Mouse (Mus musculus) neutrophil, adult 5-6 weeks (primary cell): Measurements from ENCODE around the gene Crlf1. TPM values are rescaled to one million over a fixed set of nuclear protein-coding genes. Genes with fewer than 3 reads are reported as not detected.

Experiments
- ATAC-seq: fragments of 151-379, 151-347 bp; 2 replicates; pipeline ENCODE4 v1.8.0; 2017; ENCODE audit warnings: mild to moderate bottlenecking, moderate TSS enrichment; ENCODE audit not compliant: insufficient number of reproducible peaks, poor library complexity, low FRiP score, severe bottlenecking; ENCODE audit errors: extremely low read depth
- total RNA-seq: library from RNA; stranded (forward); fragments of 200-1000 nt; gene quantifications from 2 replicates; pipeline ENCODE4 v1.2.3, GENCODE M21; 2017

Gene Crlf1
- total RNA-seq: not detected in 2 replicates

GRCm38 (mm10) chr8:70492664-70493640, at the start of gene Crlf1:
TSS of gene Crlf1 (plus strand) at chr8:70493158.
- ATAC-seq: no peak

GRCm38 (mm10) chr8:70443326-70443725, 49.6 kb upstream of the Crlf1 start:
- ATAC-seq: no peak

GRCm38 (mm10) chr8:70445988-70446387, 47.0 kb upstream of the Crlf1 start:
- ATAC-seq: no peak

- ATAC-seq: no peak
Observed at GRCm38 (mm10) chr8:70447639-70448420, 45.1 kb upstream of the Crlf1 start.

- no peak for ATAC-seq
Observed at GRCm38 (mm10) chr8:70452196-70452966, 40.6 kb upstream of the Crlf1 start.

GRCm38 (mm10) chr8:70453852-70454251, 39.1 kb upstream of the Crlf1 start:
- ATAC-seq: no peak

- ATAC-seq: no peak
Observed at GRCm38 (mm10) chr8:70456996-70457395, 36.0 kb upstream of the Crlf1 start.

- no peak for ATAC-seq
Observed at GRCm38 (mm10) chr8:70457882-70458281, 35.1 kb upstream of the Crlf1 start.

- ATAC-seq: no peak
Observed at GRCm38 (mm10) chr8:70458462-70458861, 34.5 kb upstream of the Crlf1 start.

- no peak for ATAC-seq
Observed at GRCm38 (mm10) chr8:70459636-70460035, 33.3 kb upstream of the Crlf1 start.

GRCm38 (mm10) chr8:70460199-70460598, 32.8 kb upstream of the Crlf1 start:
- ATAC-seq: no peak

- no peak for ATAC-seq
Observed at GRCm38 (mm10) chr8:70460606-70461005, 32.4 kb upstream of the Crlf1 start.

GRCm38 (mm10) chr8:70461765-70462515, 31.0 kb upstream of the Crlf1 start:
- no peak for ATAC-seq

GRCm38 (mm10) chr8:70462516-70462813, 30.5 kb upstream of the Crlf1 start:
- no peak for ATAC-seq

GRCm38 (mm10) chr8:70463306-70463705, 29.7 kb upstream of the Crlf1 start:
- ATAC-seq: no peak

- ATAC-seq: no peak
Observed at GRCm38 (mm10) chr8:70464162-70464561, 28.8 kb upstream of the Crlf1 start.

GRCm38 (mm10) chr8:70465701-70466100, 27.3 kb upstream of the Crlf1 start:
- ATAC-seq: no peak

- ATAC-seq: no peak
Observed at GRCm38 (mm10) chr8:70466305-70466704, 26.7 kb upstream of the Crlf1 start.

- no peak for ATAC-seq
Observed at GRCm38 (mm10) chr8:70466771-70467170, 26.2 kb upstream of the Crlf1 start.
